Mouse (Mus musculus): Measurements from ENCODE around the gene Olfr559.

GRCm38 (mm10) chr7:102727391-102727790 is at the start of gene Olfr559:
- TF ChIP-seq POLR2A (IDR thresholded peaks at IDR 0.05; ENCODE audit: insufficient read depth, low read depth, low read length), result no peak
- no peak for TF ChIP-seq CTCF (IDR thresholded peaks at IDR 0.05; ENCODE audit: insufficient read depth, low read depth, low read length)
